Mouse (Mus musculus) bone marrow macrophage, adult 2 months (primary cell): ENCODE results near the gene Mfsd9.

Experiments used
- CTCF ChIP-seq: IDR thresholded peaks from 2 replicates; pipeline ENCODE4 v1.5.1; 2012; ENCODE audit warnings: low read depth, mild to moderate bottlenecking, low read length, moderate library complexity
- POLR2A ChIP-seq: IDR thresholded peaks from 2 replicates; pipeline ENCODE4 v1.6.1; 2012; ENCODE audit warnings: mild to moderate bottlenecking, low read depth, low read length, borderline replicate concordance

- TF ChIP-seq CTCF (no peak), POLR2A (no peak)
Measured at GRCm38 (mm10) chr1:40788956-40789355, 1.5 kb downstream of the Mfsd9 start.
